Mouse (Mus musculus) lung, embryonic 14.5 days (tissue): ENCODE data around the gene Slc24a3. TPM values are rescaled to one million over a fixed set of nuclear protein-coding genes. Genes with fewer than 3 reads are reported as not detected.

ENCODE experiments used
- ATAC-seq: fragments of 200-750 bp; cut with Nextera tagmentation; 2 replicates; pipeline ENCODE4 v1.8.0; 2017; ENCODE audit warnings: mild to moderate bottlenecking, moderate TSS enrichment, moderate library complexity; ENCODE audit not compliant: insufficient read depth
- DNase-seq: peaks from one replicate; pipeline ENCODE4 v3.0.0-alpha.2; 2015
- H3K27ac ChIP-seq: fragments of 300-500 bp; sonication (generic); 2 replicates; pipeline ENCODE4 v1.5.1; 2014; ENCODE audit warnings: low read depth, mild to moderate bottlenecking, moderate library complexity
- H3K27me3 ChIP-seq: fragments of 300-500 bp; sonication (generic); 2 replicates; pipeline ENCODE4 v1.6.1; 2014; ENCODE audit warnings: low read length, control low read depth; ENCODE audit not compliant: insufficient read depth
- H3K36me3 ChIP-seq: fragments of 300-500 bp; sonication (generic); 2 replicates; pipeline ENCODE4 v1.6.1; 2014; ENCODE audit warnings: control low read depth; ENCODE audit not compliant: insufficient read depth
- H3K4me1 ChIP-seq: fragments of 300-500 bp; sonication (generic); 2 replicates; pipeline ENCODE4 v1.6.1; 2014; ENCODE audit warnings: antibody characterized with exemption, control low read depth; ENCODE audit not compliant: insufficient read depth
- H3K4me2 ChIP-seq: fragments of 300-500 bp; sonication (generic); 2 replicates; pipeline ENCODE4 v1.6.1; 2014; ENCODE audit warnings: mild to moderate bottlenecking
- H3K4me3 ChIP-seq: fragments of 300-500 bp; sonication (generic); 2 replicates; pipeline ENCODE4 v1.5.1; 2014; ENCODE audit warnings: low read depth, low read length
- H3K9ac ChIP-seq: fragments of 300-500 bp; sonication (generic); 2 replicates; pipeline ENCODE4 v1.6.1; 2014
- H3K9me3 ChIP-seq: fragments of 300-500 bp; sonication (generic); 2 replicates; pipeline ENCODE4 v1.6.1; 2016; ENCODE audit warnings: low read depth, low read length, control low read depth
- CTCF ChIP-seq: IDR thresholded peaks from 2 replicates; pipeline ENCODE4 v1.5.1; 2016; ENCODE audit warnings: antibody characterized with exemption, low read depth
- WGBS: fragments of 180-500 bp; shearing (Covaris S2); extraction: QIAGEN DNeasy Blood & Tissue Kit; methylation state at CpG from one replicate; pipeline ENCODE4 v1.1.7; 2014; 5-methylcytosine and 5-hydroxymethylcytosine counted together
- polyA plus RNA-seq: library from polyadenylated mRNA; unstranded; fragments of >200 nt; fragmentation: Nextera tagmentation; extraction: Ambion mirVana; gene quantifications from 2 replicates; pipeline ENCODE4 v1.2.1, GENCODE M21; 2014

Gene Slc24a3
- polyA plus RNA-seq, 1 experiment from 2014 or later = 4.3 TPM

DNA sequence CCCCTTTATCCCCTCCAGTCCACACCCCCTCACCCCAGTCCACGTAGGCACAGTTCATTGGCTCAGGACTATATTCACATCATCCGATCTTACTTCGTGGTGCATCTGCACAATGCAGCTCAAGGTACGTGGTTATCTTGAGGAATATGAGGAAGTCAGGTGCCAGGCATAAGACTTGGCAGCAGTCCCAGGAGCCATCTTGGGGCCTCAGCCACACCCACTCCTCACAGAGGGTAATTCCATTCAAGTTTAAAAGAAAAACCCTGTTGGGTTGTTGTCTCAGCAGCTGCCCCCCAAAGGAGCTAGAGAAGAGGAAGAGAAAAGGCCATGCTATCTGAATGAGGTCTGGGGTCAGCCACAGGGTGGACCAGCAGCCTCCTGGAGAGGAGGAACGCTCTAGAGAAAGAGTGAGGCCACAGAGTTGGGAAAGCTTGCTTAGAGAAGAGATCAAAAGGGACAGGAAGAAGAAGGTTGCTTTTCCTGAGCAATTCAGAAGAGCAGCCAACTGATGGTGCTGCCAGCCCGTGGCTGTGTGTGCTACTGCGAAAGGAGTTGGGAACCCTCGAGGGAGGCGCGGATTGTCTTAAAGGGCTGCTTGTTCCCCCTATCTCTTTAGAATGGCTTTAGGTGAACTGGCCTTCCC, 523.9 kb downstream of the Slc24a3 start:
- H3K9ac ChIP-seq = no peak overlapping the region
- no peaks in the 10 kb centered on the region for H3K9me3 ChIP-seq
- DNase-seq = peak; percentile 33
- no peak overlapping the region for H3K27ac ChIP-seq
- H3K4me1 ChIP-seq = peaks cover 7% of the 10 kb centered on the region
- WGBS = 81% methylated on average over 10 of the region's 10 CpGs
- no peaks in the 10 kb centered on the region for H3K36me3 ChIP-seq
- no peaks in the 10 kb centered on the region for H3K27me3 ChIP-seq
- no peak for ATAC-seq
- TF ChIP-seq CTCF = no peak
- no peak overlapping the region for H3K4me2 ChIP-seq
- no peak overlapping the region for H3K4me3 ChIP-seq
